Mouse (Mus musculus) embryo, embryonic 9.5 days (tissue): ENCODE measurements at regions not wholly inside any gene's neighbourhood (a gene's known extent, or its start where the extent isn't known, plus 50 kb on each side); places are given as distances from the start of the nearest gene placed in this dataset.
A peak's percentile ranks its signal among the peaks of the same experiment; 100 is the strongest.

ENCODE experiments used
- DNase-seq: peaks from one replicate; pipeline ENCODE4 v3.0.0-alpha.2; 2017; ENCODE audit errors: extremely low spot score

- DNase-seq: peak; percentile 5
Observed at GRCm38 (mm10) chr11:17629541-17630171, 324.0 kb downstream of the Etaa1 start.

DNA sequence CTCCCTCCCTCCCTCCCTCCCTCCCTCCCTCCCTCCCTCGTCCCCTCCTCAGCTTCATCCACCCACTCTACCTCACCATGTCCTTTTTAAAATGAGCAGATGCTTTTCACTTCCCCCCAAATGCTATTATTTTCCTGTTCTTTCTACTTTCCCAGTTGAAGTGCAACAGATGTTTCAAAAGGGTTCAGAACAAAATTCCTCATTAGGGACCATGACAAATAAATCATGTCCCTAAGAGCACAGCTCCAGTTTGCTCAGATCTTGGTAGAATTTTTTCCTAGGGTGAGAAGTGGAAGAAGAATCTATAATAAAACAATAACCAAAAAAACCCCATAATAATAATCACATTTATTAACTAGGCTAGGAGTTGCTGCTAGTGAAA lies 323.5 kb downstream of the Etaa1 start:
- no peak for DNase-seq

GRCm38 (mm10) chr11:17637158-17637557 lies 316.5 kb downstream of the Etaa1 start:
- no peak for DNase-seq

DNA sequence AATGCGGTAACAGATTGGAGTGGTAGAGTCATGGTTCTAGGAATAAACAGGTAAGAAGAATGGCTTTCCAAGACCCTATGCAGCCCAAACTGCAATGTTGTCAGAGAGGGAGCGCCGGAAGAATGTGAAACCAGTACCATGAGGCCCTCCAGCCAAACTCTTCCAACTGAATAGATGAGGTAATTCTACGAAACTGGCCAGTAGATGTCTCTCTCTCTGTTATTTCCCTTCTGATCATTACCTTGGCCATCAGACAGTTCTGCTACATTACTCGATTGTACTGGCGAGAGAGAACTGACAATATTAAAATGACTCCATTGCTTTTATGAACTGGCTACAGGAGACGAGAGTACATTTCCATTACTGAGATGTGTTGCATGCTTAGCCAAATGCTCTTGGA lies 313.8 kb downstream of the Etaa1 start:
- DNase-seq: no peak

- DNase-seq: no peak
Observed at GRCm38 (mm10) chr11:17647441-17647840, 306.2 kb downstream of the Etaa1 start.

DNA sequence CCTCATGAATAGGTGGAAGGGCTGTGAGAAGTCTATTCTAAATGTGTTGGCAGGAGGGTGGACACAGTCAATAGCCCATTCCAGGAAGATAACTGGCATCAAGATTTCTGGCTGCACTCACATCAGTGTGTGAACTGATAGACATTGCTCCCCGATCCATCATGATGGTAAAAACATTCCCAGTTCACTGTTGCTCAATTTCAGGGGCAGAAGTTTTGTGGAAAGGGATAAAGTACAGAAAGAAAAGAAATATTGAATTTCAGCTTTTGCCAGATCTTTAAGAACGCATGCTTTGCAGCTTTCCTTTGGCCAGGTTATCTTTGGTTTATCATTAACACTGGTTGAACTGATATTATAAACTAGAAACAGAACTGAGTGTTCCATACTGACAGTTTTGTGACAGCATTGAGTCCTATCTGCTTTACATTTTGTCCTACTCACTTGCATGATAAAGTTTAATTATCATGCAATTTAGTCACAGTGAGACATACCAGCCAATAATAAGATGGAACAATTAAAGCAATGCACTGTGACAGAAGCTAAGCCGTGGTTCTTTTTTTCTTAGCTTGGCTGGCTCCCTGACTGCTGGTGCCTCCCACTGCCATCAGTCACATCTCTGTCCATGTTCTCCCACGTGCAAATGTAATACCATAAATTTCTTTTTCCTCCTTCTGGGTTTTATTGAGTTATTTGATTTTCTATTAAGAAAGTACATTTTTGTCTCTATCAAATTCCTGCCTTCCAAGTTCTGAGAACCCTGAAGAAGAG lies 302.1 kb downstream of the Etaa1 start:
- no peak for DNase-seq

- DNase-seq: no peak
Observed at GRCm38 (mm10) chr11:17655840-17656239, 297.8 kb downstream of the Etaa1 start.

DNA sequence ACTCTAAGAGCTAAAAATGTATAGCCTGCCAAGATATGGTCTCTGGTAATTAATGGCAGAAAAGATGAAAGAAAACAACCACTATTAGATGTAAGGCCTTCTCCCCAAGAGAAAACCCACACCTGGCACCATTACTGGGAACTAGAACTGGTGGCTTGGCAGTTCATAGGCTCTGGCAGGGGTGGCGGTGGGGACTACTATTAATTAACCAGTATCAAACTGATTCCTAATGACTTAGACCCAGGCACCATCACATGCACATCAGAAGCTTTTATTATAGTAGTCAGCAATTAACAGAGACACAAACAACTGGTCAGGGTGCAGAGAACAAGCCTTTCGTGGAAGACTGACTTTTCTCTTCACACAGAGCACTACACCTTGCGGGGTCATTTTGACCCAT lies 296.0 kb downstream of the Etaa1 start:
- no peak for DNase-seq

DNA sequence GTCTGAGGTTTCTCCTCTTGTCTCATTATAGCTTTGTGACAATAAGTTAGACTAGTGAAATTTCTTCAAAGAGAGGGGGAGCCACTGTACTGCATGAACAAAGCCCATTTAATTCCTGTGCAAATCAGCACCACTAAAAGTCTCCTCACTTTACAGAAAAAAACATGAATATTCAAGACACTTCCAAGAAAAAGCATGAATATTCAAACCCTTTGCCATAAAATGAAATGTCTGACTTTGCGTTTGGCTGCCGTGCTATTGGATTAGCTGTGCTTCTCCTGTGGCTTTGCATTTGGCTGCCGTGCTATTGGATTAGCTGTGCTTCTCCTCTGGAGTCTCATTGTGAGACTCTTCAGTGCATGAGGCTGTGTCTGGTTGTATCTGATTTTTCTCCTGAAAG lies 295.4 kb downstream of the Etaa1 start:
- no peak for DNase-seq

GRCm38 (mm10) chr11:17658717-17659116 lies 295.0 kb downstream of the Etaa1 start:
- no peak for DNase-seq

DNA sequence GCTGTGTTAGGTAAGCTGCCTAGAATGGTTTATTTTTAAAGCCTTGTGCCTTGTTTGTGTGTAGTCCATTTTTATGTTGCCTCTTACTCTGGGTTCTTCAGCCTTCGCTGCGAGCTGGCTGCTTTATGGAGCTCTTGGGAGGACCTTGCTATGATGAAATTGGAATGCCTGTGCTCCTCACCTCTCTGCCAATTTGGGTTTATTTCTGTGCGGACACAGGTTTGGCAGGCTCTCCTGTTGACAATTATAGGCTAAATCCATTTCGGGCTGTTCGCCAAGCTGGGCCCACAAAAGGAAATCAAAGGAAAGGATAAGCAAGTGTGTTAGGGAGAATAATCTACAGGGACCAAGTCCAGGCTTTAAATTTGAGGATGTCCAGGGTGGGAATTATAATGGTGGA lies 289.8 kb downstream of the Etaa1 start:
- no peak for DNase-seq

DNA sequence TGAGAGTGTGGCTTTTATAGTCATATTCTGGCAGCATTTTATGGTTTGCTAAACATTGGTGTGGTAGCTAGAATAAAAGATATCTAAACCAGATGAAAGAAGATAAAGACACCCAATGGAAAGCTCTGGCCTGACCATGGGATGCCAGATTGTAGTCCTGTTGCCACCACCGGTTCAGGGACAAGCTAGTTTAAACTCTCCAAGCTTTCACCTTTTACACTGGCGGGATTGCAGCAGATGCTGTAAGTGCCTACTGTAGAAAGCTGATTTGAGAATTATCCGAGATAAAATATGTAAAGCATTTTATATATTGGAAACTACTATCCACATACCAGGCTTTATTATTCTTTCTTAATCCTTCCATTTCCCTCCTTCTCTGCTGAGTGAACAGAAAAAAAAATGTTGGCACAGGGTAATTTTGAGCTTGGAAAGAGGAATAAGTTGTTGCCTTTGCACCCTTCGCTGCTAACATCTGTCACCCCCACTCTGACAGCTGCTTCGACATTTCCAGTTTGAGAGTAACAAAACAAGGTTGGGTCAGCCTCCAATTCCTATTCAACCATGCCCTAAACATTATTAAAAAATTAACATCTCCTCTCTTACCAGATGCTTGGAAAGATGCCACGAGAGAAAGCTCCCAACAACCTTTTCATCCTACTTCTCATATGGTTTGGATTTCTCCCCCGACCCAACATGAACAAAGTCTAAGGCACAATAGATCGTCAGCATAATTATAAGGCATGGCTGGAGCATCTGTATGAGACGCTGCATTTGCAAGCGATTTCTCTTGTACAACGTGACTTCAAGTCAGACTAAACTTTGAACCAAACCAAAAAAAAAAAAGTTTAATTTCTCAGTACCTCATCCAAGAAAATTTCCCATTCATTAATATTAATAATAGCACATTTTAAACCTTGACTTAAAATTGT lies 287.8 kb downstream of the Etaa1 start:
- no peak for DNase-seq

GRCm38 (mm10) chr11:17680998-17681397 lies 272.7 kb downstream of the Etaa1 start:
- no peak for DNase-seq

GRCm38 (mm10) chr11:17685711-17686113 lies 268.0 kb downstream of the Etaa1 start:
- DNase-seq: peak; percentile 47

DNA sequence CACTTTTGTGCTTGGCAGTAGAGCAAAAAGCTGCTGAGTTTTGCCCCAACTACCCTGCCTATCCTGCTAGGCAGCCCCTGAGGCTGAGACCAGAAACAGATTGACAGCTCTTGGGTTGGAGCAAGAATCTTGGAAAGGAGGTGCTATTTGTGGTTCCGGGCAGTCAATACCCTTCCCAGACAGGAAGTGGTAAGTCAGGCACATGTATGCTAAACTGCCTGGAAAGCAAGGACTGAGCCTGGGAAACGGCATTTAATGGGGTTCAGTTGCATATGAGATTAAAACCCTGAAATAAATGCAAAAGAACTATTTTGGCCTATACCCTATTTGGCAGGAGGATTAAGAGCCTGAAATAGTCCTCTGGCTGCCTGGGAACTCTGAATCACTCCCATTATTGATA lies 266.9 kb downstream of the Etaa1 start:
- no peak for DNase-seq

DNA sequence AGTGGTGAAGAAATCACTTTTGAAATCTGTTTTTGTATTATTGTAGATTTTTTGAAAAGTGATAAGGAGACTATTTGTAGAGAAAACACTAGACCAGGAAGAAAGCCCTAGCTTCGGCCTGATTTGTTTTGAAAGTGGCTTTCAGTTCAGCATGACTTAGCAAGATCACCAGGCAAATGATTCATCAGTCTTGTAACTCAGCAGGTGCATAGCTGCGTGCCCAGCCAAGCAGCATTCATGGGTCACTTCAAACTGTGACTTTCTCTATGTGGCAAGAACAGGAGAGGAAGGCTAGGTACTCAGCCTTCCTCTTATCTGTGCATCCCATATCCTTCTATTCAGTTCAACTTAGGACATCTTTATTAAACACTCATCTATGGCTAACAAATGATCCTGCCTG lies 259.5 kb downstream of the Etaa1 start:
- no peak for DNase-seq

- no peak for DNase-seq
Observed at GRCm38 (mm10) chr11:17708769-17709168, 244.9 kb downstream of the Etaa1 start.

GRCm38 (mm10) chr11:17722051-17722450 lies 231.6 kb downstream of the Etaa1 start:
- no peak for DNase-seq

DNA sequence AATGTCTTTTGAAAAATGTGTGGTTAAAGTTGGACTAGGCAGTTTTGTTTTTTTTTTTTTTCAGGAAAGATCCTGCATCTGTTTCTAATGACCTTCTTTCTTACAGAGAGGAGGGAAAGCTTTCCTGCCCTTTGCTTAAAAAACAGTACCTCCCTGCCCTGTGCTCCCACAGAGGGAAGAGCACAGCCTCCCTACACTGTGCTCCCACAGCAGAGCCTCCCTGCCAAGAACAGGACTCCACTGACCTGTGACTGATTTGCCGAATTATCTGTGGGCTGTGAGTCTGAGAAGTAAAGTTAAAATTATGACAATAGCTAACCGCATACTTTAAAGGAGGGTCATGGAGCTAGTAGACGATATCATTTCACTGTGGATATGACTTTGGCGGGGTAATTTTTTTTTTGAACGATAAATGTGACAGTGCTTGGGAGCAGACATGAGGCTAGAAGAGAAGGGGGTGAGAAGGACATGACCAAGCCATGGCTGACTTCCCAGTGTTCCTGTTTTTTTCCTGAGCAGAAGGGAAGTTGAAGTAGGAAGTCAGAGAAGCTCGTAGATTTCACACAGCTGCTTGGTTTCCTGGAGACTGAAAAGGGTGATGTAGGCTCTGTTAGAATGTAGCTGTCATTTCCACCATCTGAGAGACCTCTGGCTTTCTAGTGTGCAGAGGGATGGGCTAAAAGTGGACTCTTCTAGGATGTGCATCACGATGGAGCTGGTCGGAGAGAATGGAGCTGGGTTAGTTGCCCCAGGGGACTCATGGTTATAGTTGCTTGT lies 226.2 kb downstream of the Etaa1 start:
- DNase-seq: no peak

DNA sequence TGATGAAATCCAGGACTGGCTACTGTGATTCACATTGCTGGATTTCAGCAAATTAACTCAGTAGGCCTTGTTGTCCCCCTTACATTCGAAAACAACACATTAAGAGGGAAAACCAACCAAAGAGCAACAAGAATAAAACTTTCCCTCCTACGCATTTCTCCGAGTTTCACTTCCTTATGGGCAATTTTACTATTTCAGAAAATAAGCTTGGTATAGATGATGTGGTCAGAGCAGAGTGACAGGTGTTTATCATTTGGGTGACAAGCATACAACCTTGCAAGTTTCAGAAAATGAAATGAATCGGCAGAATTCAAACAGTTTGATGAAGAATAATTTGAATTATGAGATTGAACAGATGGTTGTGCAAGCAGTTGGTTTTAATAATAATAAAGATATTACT lies 220.6 kb downstream of the Etaa1 start:
- DNase-seq: no peak

DNA sequence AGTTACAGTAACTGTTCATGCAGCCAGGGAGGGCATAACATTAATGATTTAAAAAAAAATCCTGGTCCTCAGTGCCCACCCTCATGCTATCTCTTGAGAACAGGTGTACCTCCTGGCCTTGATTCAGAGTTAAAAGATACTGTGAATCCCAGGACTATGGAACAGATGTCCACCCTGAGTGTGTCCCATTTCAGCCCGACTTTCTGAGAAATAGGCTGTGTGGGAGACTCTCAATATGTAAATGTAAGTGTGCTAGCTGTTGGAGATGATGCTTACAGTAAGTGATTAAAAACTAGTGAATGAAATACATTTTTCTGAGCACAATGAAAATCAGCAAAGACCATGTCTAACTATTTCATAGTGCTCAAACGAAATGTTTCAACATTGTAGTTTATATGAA lies 219.2 kb downstream of the Etaa1 start:
- no peak for DNase-seq

GRCm38 (mm10) chr11:17738879-17739278 lies 214.8 kb downstream of the Etaa1 start:
- no peak for DNase-seq
